Mouse (Mus musculus): ENCODE data around the gene Stat2. TPM values are rescaled to one million over a fixed set of nuclear protein-coding genes. Genes with fewer than 3 reads are reported as not detected.
"Not testable (repeated sequence)": the region's sequence is repeated elsewhere in the genome, so short reads cannot be mapped to it uniquely, and the experiment has no call there.

The Stat2 gene
- polyA plus RNA-seq, 1 experiment from 2014 or later = 14.0 TPM

GRCm38 (mm10) chr10:128247020-128247732 is 23.2 kb upstream of the Stat2 start:
- ATAC-seq (ENCODE audit: insufficient number of reproducible peaks, low FRiP score, low TSS enrichment, low read depth) = no peak
- Histone ChIP-seq H3K36me3 (ENCODE audit: control insufficient read depth, insufficient read depth, low read length) (peaks cover 65% of the 10 kb centered on the region), H3K27me3 (ENCODE audit: control insufficient read depth, insufficient read depth, low read length) (no peaks in the 10 kb centered on the region), H3K27ac (replicated peaks; ENCODE audit: low read depth, low read length) (no peak overlapping the region), H3K9me3 (ENCODE audit: control insufficient read depth, low read length) (no peaks in the 10 kb centered on the region), H3K9ac (ENCODE audit: low read length) (no peak overlapping the region), H3K4me2 (ENCODE audit: low read depth, severe bottlenecking) (no peak overlapping the region), H3K4me1 (ENCODE audit: control insufficient read depth, insufficient read depth, low read length) (no peaks in the 10 kb centered on the region), H3K4me3 (ENCODE audit: low read depth, low read length) (no peak overlapping the region)
- 87% methylated on average over 17 of the region's 17 CpGs for WGBS
- DNase-seq (ENCODE audit: low spot score) = no peak

GRCm38 (mm10) chr10:128250565-128250964 is 19.8 kb upstream of the Stat2 start:
- no peaks in the 10 kb centered on the region for H3K9me3 ChIP-seq (ENCODE audit: control insufficient read depth, low read length)
- H3K4me2 ChIP-seq (ENCODE audit: low read depth, severe bottlenecking) = no peak overlapping the region
- ATAC-seq (ENCODE audit: insufficient number of reproducible peaks, low FRiP score, low TSS enrichment, low read depth) (no peak), DNase-seq (ENCODE audit: low spot score) (no peak)
- 98% methylated on average over 12 of the region's 13 CpGs for WGBS
- H3K4me3 ChIP-seq (ENCODE audit: low read depth, low read length) = no peak overlapping the region
- peaks cover 51% of the 10 kb centered on the region for H3K36me3 ChIP-seq (ENCODE audit: control insufficient read depth, insufficient read depth, low read length)
- no peaks in the 10 kb centered on the region for H3K27me3 ChIP-seq (ENCODE audit: control insufficient read depth, insufficient read depth, low read length)
- no peak overlapping the region for H3K27ac ChIP-seq (replicated peaks; ENCODE audit: low read depth, low read length)
- no peak overlapping the region for H3K9ac ChIP-seq (ENCODE audit: low read length)
- no peaks in the 10 kb centered on the region for H3K4me1 ChIP-seq (ENCODE audit: control insufficient read depth, insufficient read depth, low read length)

- no peaks in the 10 kb centered on the region for H3K9me3 ChIP-seq (ENCODE audit: control insufficient read depth, low read length)
- H3K27me3 ChIP-seq (ENCODE audit: control insufficient read depth, insufficient read depth, low read length) = no peaks in the 10 kb centered on the region
- H3K27ac ChIP-seq (replicated peaks; ENCODE audit: low read depth, low read length) = no peak within 1 kb of the TSS
- 89% methylated on average over 4 of the region's 4 CpGs for WGBS
- H3K4me3 ChIP-seq (ENCODE audit: low read depth, low read length) = no peak within 1 kb of the TSS
- DNase-seq (ENCODE audit: low spot score) (no peak), ATAC-seq (ENCODE audit: insufficient number of reproducible peaks, low FRiP score, low TSS enrichment, low read depth) (no peak)
- no peak within 1 kb of the TSS for H3K9ac ChIP-seq (ENCODE audit: low read length)
- H3K4me2 ChIP-seq (ENCODE audit: low read depth, severe bottlenecking) = no peak within 1 kb of the TSS
- peaks cover 33% of the 10 kb centered on the region for H3K36me3 ChIP-seq (ENCODE audit: control insufficient read depth, insufficient read depth, low read length)
- H3K4me1 ChIP-seq (ENCODE audit: control insufficient read depth, insufficient read depth, low read length) = no peaks in the 10 kb centered on the region
Measured at GRCm38 (mm10) chr10:128253677-128254255, 16.6 kb upstream of the Stat2 start, which contains the start of gene Apon. Apon (plus strand) TSS chr10:128254096.

GRCm38 (mm10) chr10:128255925-128256324 is 14.4 kb upstream of the Stat2 start:
- no peaks in the 10 kb centered on the region for H3K27me3 ChIP-seq (ENCODE audit: control insufficient read depth, insufficient read depth, low read length)
- H3K9ac ChIP-seq (ENCODE audit: low read length) = no peak overlapping the region
- DNase-seq (ENCODE audit: low spot score) (no peak), ATAC-seq (ENCODE audit: insufficient number of reproducible peaks, low FRiP score, low TSS enrichment, low read depth) (no peak)
- H3K4me3 ChIP-seq (ENCODE audit: low read depth, low read length) = no peak overlapping the region
- no peaks in the 10 kb centered on the region for H3K4me1 ChIP-seq (ENCODE audit: control insufficient read depth, insufficient read depth, low read length)
- H3K36me3 ChIP-seq (ENCODE audit: control insufficient read depth, insufficient read depth, low read length) = peaks cover 14% of the 10 kb centered on the region
- H3K4me2 ChIP-seq (ENCODE audit: low read depth, severe bottlenecking) = no peak overlapping the region
- H3K27ac ChIP-seq (replicated peaks; ENCODE audit: low read depth, low read length) = no peak overlapping the region
- WGBS = 92% methylated on average over 8 of the region's 8 CpGs
- H3K9me3 ChIP-seq (ENCODE audit: control insufficient read depth, low read length) = no peaks in the 10 kb centered on the region

GRCm38 (mm10) chr10:128256328-128256727 is 14.0 kb upstream of the Stat2 start:
- H3K9ac ChIP-seq (ENCODE audit: low read length) = no peak overlapping the region
- H3K4me2 ChIP-seq (ENCODE audit: low read depth, severe bottlenecking) = no peak overlapping the region
- WGBS = 81% methylated on average over 8 of the region's 8 CpGs
- no peak for DNase-seq (ENCODE audit: low spot score)
- H3K27ac ChIP-seq (replicated peaks; ENCODE audit: low read depth, low read length) = no peak overlapping the region
- peaks cover 11% of the 10 kb centered on the region for H3K36me3 ChIP-seq (ENCODE audit: control insufficient read depth, insufficient read depth, low read length)
- no peaks in the 10 kb centered on the region for H3K27me3 ChIP-seq (ENCODE audit: control insufficient read depth, insufficient read depth, low read length)
- H3K9me3 ChIP-seq (ENCODE audit: control insufficient read depth, low read length) = no peaks in the 10 kb centered on the region
- no peak for ATAC-seq (ENCODE audit: insufficient number of reproducible peaks, low FRiP score, low TSS enrichment, low read depth)
- H3K4me1 ChIP-seq (ENCODE audit: control insufficient read depth, insufficient read depth, low read length) = no peaks in the 10 kb centered on the region
- H3K4me3 ChIP-seq (ENCODE audit: low read depth, low read length) = no peak overlapping the region

- H3K27ac ChIP-seq (replicated peaks; ENCODE audit: low read depth, low read length) = no peak overlapping the region
- DNase-seq (ENCODE audit: low spot score) (no peak), ATAC-seq (ENCODE audit: insufficient number of reproducible peaks, low FRiP score, low TSS enrichment, low read depth) (no peak)
- no peaks in the 10 kb centered on the region for H3K4me1 ChIP-seq (ENCODE audit: control insufficient read depth, insufficient read depth, low read length)
- H3K27me3 ChIP-seq (ENCODE audit: control insufficient read depth, insufficient read depth, low read length) = no peaks in the 10 kb centered on the region
- H3K4me2 ChIP-seq (ENCODE audit: low read depth, severe bottlenecking) = no peak overlapping the region
- H3K9ac ChIP-seq (ENCODE audit: low read length) = no peak overlapping the region
- H3K4me3 ChIP-seq (ENCODE audit: low read depth, low read length) = no peak overlapping the region
- no peaks in the 10 kb centered on the region for H3K36me3 ChIP-seq (ENCODE audit: control insufficient read depth, insufficient read depth, low read length)
- 95% methylated on average over 4 of the region's 4 CpGs for WGBS
- no peaks in the 10 kb centered on the region for H3K9me3 ChIP-seq (ENCODE audit: control insufficient read depth, low read length)
Measured at GRCm38 (mm10) chr10:128258953-128259352, 11.4 kb upstream of the Stat2 start.

- ATAC-seq (ENCODE audit: insufficient number of reproducible peaks, low FRiP score, low TSS enrichment, low read depth) (no peak), DNase-seq (ENCODE audit: low spot score) (no peak)
- Histone ChIP-seq H3K4me1 (ENCODE audit: control insufficient read depth, insufficient read depth, low read length) (no peaks in the 10 kb centered on the region), H3K36me3 (ENCODE audit: control insufficient read depth, insufficient read depth, low read length) (no peaks in the 10 kb centered on the region), H3K9me3 (ENCODE audit: control insufficient read depth, low read length) (no peaks in the 10 kb centered on the region), H3K9ac (ENCODE audit: low read length) (no peak overlapping the region), H3K27ac (replicated peaks; ENCODE audit: low read depth, low read length) (no peak overlapping the region), H3K27me3 (ENCODE audit: control insufficient read depth, insufficient read depth, low read length) (no peaks in the 10 kb centered on the region), H3K4me3 (ENCODE audit: low read depth, low read length) (no peak overlapping the region), H3K4me2 (ENCODE audit: low read depth, severe bottlenecking) (no peak overlapping the region)
- WGBS = 92% methylated on average over 5 of the region's 5 CpGs
Measured at GRCm38 (mm10) chr10:128259946-128260345, 10.4 kb upstream of the Stat2 start.

GRCm38 (mm10) chr10:128260376-128260775 is 10.0 kb upstream of the Stat2 start:
- not testable (repeated sequence) for H3K36me3 ChIP-seq (ENCODE audit: control insufficient read depth, insufficient read depth, low read length); ATAC-seq (ENCODE audit: insufficient number of reproducible peaks, low FRiP score, low TSS enrichment, low read depth); H3K4me1 ChIP-seq (ENCODE audit: control insufficient read depth, insufficient read depth, low read length); H3K4me2 ChIP-seq (ENCODE audit: low read depth, severe bottlenecking); H3K9ac ChIP-seq (ENCODE audit: low read length); H3K9me3 ChIP-seq (ENCODE audit: control insufficient read depth, low read length); H3K27ac ChIP-seq (replicated peaks; ENCODE audit: low read depth, low read length); DNase-seq (ENCODE audit: low spot score); H3K4me3 ChIP-seq (ENCODE audit: low read depth, low read length); H3K27me3 ChIP-seq (ENCODE audit: control insufficient read depth, insufficient read depth, low read length)
- WGBS = 89% methylated on average over 7 of the region's 7 CpGs

All from limb, embryonic 11.5 days (tissue).